ENCODE assay signal across 8 mouse cellular contexts in genomic region chr6:46961022-46961686, GRCm38 (mm10).
DNase-seq lines count a peak whose midpoint lies in the region; ATAC-seq and TF ChIP-seq lines count a peak whose summit lies in the region.

No protein-coding gene starts in this region.

- H3K4me2 ChIP-seq in forebrain, embryonic 11.5 days (ENCODE audit: low read depth, low read length, severe bottlenecking): no peak overlapping the region
- H3K4me2 ChIP-seq in hindbrain, embryonic 13.5 days: no peak overlapping the region
- no peak overlapping the region for H3K4me2 ChIP-seq in lung, embryonic 16.5 days (ENCODE audit: low read depth, low read length)

- no peaks in the 10 kb centered on the region for H3K4me1 ChIP-seq in forebrain, embryonic 11.5 days (replicated peaks; ENCODE audit: control insufficient read depth, insufficient read depth, low read length)
- no peaks in the 10 kb centered on the region for H3K4me1 ChIP-seq in hindbrain, embryonic 13.5 days (replicated peaks)
- no peaks in the 10 kb centered on the region for H3K4me1 ChIP-seq in lung, embryonic 16.5 days (replicated peaks; ENCODE audit: control insufficient read depth, insufficient read depth, low read length)

- in situ Hi-C loops in Patski (cut with MboI; ENCODE audit: low pct_unique_long_range_greater_than_20kb): no loop called here

- H3K9ac ChIP-seq in forebrain, embryonic 11.5 days (ENCODE audit: low read length): no peak overlapping the region
- no peak overlapping the region for H3K9ac ChIP-seq in hindbrain, embryonic 13.5 days
- H3K9ac ChIP-seq in lung, embryonic 16.5 days (ENCODE audit: low read length): no peak overlapping the region

- CTCF ChIA-PET in Patski (lab: Charles Lee): interaction anchor here (1.0 to 1.7 kb wide), 4 partner anchors 9 to 1638 kb away, joined by 3 to 6 read pairs (median 4); no protein-coding TSS in a partner anchor

- POLR2A ChIA-PET in Patski (lab: Charles Lee): no interaction called here

- H3K36me3 ChIP-seq in forebrain, embryonic 11.5 days (ENCODE audit: control insufficient read depth, insufficient read depth, low read length): no peaks in the 10 kb centered on the region
- no peaks in the 10 kb centered on the region for H3K36me3 ChIP-seq in hindbrain, embryonic 13.5 days
- no peaks in the 10 kb centered on the region for H3K36me3 ChIP-seq in lung, embryonic 16.5 days (ENCODE audit: control insufficient read depth, insufficient read depth, low read length)

- no peak overlapping the region for H3K27ac ChIP-seq in forebrain, embryonic 11.5 days (ENCODE audit: low read depth, low read length)
- no peak overlapping the region for H3K27ac ChIP-seq in hindbrain, embryonic 13.5 days
- H3K27ac ChIP-seq in lung, embryonic 16.5 days (ENCODE audit: low read length): no peak overlapping the region

- peak; percentile 7 for DNase-seq in Patski (ENCODE audit: low read depth, low spot score)
- DNase-seq in c-Kit-positive CD71-positive TER-119-negative erythroid progenitor cells, embryonic 14.5 days (ENCODE audit: low read depth): peak; percentile 10
- DNase-seq in forebrain, embryonic 11.5 days (ENCODE audit: low spot score): peak; percentile 87
- peak; percentile 30 for DNase-seq in layer of hippocampus, adult 9-11 months
- peak; percentile 65 for DNase-seq in retina, postnatal 7 days (ENCODE audit: low read depth, low spot score)

- H3K4me3 ChIP-seq in forebrain, embryonic 11.5 days (ENCODE audit: low read depth, low read length): no peak overlapping the region
- no peak overlapping the region for H3K4me3 ChIP-seq in hindbrain, embryonic 13.5 days
- no peak overlapping the region for H3K4me3 ChIP-seq in lung, embryonic 16.5 days (ENCODE audit: low read length)

- no peaks in the 10 kb centered on the region for H3K9me3 ChIP-seq in forebrain, embryonic 11.5 days (ENCODE audit: control insufficient read depth, low read length)
- H3K9me3 ChIP-seq in hindbrain, embryonic 13.5 days: no peaks in the 10 kb centered on the region
- no peaks in the 10 kb centered on the region for H3K9me3 ChIP-seq in lung, embryonic 16.5 days (ENCODE audit: control insufficient read depth, low read length)

- peak; percentile 98 for ATAC-seq in Patski
- peak; percentile 93 for ATAC-seq in forebrain, embryonic 11.5 days (replicated peaks; ENCODE audit: low FRiP score)
- ATAC-seq in hindbrain, embryonic 13.5 days (ENCODE audit: low FRiP score): peak; percentile 95
- ATAC-seq in lung, embryonic 16.5 days (ENCODE audit: low read depth): peak; percentile 79
- ATAC-seq in erythroid progenitor cell, adult 5-6 weeks (replicated peaks; ENCODE audit: low FRiP score, poor library complexity, severe bottlenecking): no peak

- WGBS in forebrain, embryonic 11.5 days: 37% methylated on average over 10 of the region's 10 CpGs
- 37% methylated on average over 10 of the region's 10 CpGs for WGBS in hindbrain, embryonic 13.5 days
- WGBS in lung, embryonic 16.5 days: 31% methylated on average over 10 of the region's 10 CpGs

- H3K27me3 ChIP-seq in Patski: no peaks in the 10 kb centered on the region
- H3K27me3 ChIP-seq in forebrain, embryonic 11.5 days (ENCODE audit: control insufficient read depth, insufficient read depth, low read length): no peaks in the 10 kb centered on the region
- no peaks in the 10 kb centered on the region for H3K27me3 ChIP-seq in hindbrain, embryonic 13.5 days
- no peaks in the 10 kb centered on the region for H3K27me3 ChIP-seq in lung, embryonic 16.5 days (ENCODE audit: control insufficient read depth, insufficient read depth, low read depth, low read length)

- peak; percentile 86 for TF ChIP-seq CTCF in Patski (IDR thresholded peaks at IDR 0.05)

Comparison
In these comparisons a context has a peak if more than half of its experiments do, and no peak if none do; other contexts are left out.
1. DNase-seq: peak in every context shown above with its lines; median percentile 87 in forebrain, embryonic 11.5 days; 65 in retina, postnatal 7 days; 30 in layer of hippocampus, adult 9-11 months; 10 in c-Kit-positive CD71-positive TER-119-negative erythroid progenitor cells, embryonic 14.5 days; 7 in Patski.